Mouse (Mus musculus) heart, adult 11 months (tissue): ENCODE data around the gene Stard13.

ENCODE experiments used
- DNase-seq: peaks from one replicate; pipeline ENCODE4 v3.0.0; 2022

Stard13 gene

DNA sequence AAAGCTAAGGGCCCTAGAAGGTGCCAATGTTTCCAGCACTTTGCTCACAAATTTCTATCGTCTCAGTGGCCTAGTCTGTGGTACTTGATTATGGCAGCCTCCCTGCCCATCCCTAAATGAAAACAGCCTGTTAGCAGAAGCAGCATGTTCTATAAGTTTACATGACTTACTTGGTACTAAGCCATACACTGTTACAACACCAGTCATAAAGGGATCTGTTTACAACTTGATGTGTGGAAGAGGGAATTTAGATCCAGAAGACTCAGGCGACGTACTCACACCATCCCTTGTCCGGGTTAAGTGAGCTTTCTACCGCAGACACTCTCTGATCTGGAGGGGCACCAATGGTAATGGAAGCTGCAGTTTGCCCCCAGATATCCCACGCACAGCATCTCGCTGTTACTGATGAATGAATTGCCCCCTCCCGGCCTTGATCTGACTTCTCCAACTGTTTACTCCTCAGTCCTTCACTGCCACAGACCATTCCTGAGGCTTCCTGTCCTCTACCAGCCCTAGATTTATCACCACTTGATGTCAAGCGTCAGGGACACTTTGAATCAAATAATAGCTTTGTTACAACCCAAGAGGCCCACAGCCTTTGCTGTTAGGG lies 53.4 kb downstream of the Stard13 start:
- peak; percentile 88 for DNase-seq

DNA sequence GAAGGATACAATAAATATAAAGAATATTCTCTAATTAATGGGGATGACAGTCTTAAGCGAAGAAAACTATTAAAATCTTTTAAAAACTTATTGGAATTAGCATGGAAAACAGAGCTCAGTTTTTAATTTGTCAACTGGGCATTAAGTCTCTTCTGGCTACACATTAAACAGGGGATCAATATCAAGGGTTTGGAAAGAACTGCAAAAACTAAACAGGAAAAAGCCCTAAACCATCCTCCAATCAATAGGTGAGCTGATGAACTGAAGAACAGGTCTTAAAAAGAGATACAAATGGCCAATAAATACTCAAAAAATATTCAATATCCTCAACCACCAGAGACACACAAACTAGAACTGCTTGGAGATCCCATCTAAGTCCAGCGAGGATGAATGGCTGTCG lies 56.5 kb downstream of the Stard13 start:
- no peak for DNase-seq

DNA sequence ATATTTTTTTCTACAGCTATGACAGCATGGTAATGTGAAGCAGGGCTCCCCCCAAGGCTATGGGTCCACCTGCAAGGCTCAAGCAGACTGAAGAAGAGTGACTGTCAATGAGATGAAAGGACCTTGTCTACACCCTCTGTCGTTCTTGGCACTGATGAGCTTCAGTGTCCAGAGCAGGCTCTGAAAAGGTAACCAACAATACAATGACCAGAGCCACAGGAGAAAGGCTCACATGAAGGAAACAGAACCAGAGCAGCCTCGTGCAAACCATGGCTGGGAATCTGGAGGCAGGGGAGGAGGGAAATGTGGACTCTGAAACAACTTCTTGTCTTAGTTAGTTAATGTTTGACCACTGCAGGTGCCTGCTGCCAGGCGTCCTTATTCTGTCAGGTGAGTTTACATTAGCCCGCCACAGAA lies 57.7 kb downstream of the Stard13 start:
- no peak for DNase-seq

DNA sequence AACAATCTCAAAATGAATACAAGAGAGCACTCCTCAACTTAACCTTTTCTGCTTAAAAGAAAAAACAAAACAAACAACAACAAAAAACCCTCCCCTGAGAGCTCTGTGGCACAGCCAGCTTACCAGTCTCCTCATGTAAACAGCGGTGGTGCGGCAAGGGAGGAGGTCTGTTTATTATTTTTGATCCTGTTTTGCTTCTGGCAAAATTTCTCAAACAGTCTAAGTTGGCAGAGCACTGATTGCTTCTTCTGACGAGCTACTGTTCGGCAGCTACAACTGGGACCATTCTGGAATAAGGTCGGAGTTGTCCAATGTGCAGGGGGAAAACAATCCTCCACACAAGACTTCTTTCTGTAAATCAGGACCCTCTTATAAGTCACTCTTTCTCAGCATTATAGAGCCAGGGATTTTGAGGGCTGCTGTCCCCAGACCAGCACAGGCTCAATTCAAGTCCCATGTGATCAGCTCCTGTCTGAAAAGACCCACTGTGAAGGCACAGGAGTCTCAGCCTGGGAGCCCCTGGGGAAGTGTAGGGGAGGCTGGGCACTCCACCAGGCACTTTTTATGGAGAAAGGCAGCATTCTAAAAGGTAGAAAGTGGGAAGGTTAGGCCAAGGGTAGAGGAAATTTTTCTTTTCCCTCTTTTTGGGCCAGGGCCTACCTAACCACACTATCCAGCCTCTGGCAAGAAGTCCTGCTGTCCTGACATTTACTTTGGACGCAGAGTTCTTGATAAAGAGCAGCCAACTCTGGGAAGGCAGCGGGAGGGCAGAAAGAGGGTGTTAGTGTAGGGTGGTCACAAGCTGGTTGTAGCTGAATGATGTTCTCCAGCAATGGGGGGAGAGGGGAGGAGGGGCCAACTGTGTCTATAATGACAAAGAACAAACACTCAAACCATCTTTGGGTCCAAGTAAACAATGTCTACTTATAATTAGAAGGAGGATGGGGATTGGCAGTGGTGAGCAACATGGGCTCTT lies 58.9 kb downstream of the Stard13 start:
- peak; percentile 96 for DNase-seq

DNA sequence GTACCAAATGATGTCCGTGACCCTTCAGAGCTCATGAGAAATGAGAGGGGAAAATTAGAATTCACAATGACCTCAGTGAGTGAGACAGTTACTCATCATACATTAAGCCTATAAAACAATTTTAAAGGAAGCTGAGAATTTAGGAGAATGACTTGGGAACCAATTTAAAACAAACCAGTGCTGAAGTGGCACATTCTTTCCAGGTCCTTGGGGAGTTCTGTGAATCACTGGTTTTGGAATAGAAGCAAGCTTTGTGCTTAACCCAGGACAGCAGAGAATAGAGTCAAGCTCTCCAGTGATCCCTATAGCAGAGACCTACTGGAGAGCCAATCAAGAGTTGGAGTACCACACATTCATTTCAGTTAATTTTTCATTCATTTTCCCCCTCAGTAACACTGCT lies 59.9 kb downstream of the Stard13 start:
- no peak for DNase-seq

DNA sequence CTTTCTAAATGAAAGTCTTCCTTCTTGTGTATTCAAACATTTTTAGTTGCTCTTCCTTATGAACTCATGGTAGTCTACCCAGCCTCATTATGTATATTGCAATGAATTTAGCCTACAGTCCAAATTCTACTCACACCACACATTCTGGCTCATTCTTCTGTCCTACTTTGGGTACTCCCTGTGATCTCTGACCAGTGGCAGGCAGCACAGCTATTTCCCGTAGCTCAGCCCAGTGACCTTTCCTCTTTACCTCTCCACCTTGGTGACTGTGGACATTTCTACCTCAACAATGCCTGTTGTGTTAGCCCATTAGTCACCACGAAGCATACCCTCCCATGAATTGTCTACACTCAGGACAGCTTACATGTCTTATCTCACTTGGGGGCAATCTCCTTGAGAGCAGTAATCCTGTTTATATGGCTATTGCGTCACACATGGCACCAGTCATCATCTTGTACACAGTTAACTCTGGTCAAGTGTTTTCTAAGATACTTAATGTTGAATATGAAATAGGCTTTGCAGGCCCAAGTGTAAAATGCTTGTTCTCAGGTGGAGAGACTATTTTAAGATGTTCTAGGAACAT lies 63.4 kb downstream of the Stard13 start:
- DNase-seq: no peak

DNA sequence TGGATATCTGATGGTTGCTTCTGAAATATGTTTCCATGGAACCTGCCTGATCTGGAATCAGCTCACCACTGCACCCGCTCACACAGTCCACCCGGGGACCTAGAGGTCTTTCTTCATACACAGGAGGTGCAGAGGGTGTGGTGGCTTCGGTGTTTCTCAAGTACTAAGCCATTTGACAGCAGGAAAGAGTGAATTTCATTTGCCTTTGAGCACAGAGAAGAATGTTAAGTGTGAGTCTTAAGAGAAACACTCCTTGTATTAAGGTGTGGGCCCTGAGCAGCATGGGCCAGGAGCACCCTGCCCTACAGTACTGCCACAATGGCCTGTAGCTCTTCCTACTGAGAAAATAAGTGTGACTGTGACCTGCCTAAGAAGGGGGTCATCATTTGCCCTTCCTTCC lies 65.4 kb downstream of the Stard13 start:
- no peak for DNase-seq

DNA sequence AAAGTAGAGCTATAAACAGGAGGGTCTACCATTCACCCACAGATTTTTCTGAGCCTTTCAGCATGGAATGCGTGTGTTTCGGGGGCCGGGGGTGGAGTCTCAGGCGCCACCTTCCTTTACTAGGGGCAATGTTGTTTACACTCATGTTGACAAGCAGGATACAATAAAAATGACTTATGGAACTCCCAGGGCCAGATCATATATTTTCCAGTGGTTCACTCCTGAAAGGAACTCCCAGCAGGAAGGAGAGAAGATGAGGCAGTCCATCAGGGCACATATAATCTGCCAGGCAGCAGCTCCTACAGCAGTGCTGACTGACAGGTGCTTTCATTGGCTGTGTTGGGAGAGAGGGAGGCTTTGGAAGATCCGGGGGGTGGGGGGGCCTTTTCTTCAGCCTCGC lies 66.0 kb downstream of the Stard13 start:
- no peak for DNase-seq

DNA sequence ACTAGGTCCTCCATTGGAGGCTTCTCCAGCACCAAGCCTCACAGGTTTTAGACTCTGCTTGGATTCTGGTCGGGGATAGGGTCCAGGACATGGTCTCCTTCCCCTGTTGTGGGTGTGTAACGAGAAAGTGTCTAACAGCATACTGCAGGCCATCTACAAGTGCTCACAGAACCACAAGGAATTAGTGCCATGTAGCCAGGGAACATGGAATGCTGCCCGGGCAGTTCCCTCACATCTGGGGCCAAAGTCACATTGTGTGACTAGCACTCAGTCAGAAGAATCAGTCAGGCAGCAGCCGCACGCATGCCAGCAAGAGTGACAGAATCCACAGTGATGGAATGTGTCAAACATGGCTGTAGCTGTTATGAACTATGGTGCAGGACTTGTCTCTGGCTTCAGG lies 67.4 kb downstream of the Stard13 start:
- peak; percentile 97 for DNase-seq

DNA sequence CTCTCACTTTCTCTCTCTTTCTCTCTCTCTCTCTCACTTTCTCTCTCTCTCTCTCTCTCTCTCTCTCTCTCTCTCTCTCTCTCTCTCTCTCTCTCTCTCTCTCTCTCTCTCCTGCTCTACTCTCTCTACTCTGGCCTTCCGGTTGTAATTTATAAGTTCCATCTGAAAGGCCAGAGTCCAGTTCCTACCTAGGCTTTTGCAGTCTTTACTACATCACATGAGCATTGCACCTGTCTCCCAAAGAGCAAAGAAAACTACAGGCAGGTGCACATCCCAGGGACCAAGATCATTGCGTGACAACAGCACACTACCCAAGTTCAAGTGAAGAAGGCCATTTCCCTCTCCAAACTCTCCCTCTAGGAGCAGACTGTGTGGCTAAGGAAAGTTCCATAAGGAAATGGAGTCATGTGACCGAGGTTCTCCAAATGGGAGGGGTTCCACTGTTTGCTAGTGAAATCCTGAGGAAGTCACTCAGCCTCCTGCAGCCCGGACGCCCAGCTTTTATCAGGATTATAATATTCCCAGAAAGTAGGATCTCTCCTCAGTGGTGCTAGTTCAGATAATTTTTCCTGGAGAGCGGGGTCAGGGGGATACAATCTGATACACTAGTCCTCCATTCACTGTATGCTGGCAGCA lies 68.1 kb downstream of the Stard13 start:
- no peak for DNase-seq

DNA sequence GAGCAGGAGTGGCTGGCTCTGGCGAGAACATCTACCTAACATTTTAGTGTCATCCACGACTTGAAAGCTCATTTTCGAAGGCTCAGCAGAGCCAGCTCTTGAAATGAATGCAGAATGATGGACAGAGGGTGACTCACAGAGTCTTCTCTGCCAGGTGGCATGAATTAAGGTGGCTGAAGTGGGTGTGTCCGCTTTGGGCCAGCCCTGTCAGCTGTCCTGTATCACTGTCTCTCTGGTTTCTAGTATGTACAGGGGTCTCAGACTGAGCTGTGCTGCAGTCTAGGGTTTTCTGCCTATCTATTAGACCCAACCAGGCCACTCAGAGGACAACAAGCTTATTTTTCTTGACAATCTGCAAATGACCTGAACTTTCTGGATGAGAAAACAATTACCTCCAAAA lies 68.8 kb downstream of the Stard13 start:
- no peak for DNase-seq

DNA sequence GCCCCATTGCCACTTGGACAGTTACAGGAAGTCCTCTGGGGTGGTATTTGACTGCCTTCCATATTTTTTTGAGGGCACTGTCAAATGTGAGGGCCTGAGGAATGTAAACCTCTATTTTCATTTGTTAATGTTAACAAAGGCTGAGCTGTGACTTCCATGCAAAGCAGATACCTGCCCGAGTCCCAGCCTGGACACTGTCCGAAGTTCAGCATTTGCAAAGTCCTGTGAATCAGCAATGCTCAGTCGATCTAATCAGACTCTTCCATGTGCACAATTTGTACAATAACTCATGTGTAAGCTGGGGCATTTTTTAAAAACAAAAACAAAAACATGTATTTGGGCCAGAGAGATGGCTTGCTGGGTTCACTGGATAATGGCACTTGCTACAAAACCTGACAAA lies 71.0 kb downstream of the Stard13 start:
- DNase-seq: no peak

DNA sequence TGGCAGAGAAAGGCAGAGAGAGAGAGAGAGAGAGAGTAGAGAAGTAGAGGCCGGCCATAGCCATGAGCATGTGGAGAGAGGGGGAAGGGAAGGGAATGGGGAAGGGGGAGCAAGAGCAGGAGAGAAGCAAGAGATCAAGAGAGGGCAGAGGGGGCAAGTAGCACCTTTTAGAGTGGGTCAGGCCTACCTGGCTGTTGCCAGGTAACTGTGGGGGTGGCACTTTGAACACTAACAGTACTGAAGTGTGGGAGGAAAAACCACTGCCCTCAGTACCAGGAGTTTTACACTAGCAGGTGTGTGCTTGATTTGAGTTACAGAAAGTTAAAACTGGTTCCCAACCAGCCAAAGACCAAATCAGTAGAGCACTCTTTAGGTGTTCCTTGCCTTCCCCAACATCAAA lies 78.4 kb downstream of the Stard13 start:
- DNase-seq: no peak

DNA sequence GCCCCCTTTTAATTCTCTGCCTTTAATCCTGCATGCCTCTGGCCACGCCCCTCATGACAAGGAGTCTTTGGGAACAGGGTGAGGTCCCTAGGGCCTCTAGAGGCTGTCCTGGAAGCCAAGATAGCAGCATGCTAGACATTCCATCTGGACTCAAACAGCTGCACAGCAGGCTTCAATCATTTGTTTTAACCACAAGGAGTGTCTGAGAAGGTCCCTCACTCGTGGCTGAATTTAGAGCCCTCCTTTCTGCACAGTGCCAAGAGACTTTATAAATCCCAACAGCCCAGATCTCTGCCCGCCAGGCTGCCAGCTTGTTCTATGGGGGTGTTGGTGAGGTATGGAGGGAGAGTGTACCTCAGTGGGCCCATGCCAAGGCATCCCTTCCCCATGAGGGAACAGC lies 78.9 kb downstream of the Stard13 start:
- DNase-seq: peak; percentile 98

DNA sequence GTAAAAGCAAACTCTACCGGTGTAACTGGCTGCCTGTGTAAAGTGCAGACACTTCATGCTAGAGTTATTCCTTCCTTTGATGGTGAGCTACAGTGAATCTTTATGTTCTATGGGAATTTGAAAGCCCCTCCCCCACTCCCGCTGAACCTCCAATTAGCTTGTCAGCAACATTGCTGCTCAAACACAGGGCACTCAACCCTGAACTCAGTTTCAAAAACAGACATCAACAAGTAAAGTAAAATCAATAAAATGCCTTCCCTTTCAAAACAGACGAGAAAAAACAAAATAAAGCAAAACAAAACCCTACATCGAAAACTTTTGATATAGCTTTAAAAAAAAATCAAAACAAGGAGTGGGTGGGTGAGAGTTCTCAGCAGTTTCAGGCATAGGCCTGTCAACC lies 79.6 kb downstream of the Stard13 start:
- DNase-seq: no peak

DNA sequence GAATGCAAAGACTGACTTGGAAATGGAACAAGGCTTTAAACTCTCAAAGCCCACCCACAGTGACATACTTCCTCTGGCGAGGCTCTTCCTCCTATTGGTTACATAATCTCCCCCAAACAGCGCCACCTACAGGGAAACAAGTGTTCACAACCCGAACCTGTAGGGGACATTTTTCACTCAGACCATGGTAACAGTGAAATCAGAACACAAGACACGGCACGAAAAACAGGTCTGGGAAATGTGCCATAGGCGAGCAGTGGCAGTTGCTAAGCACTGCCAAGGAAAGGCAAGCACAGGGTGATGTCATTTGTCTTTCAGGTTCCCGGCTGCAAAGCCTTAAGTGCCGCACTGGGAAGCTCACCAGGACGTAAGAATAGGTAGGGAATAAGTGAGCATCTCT lies 82.1 kb downstream of the Stard13 start:
- peak; percentile 89 for DNase-seq

DNA sequence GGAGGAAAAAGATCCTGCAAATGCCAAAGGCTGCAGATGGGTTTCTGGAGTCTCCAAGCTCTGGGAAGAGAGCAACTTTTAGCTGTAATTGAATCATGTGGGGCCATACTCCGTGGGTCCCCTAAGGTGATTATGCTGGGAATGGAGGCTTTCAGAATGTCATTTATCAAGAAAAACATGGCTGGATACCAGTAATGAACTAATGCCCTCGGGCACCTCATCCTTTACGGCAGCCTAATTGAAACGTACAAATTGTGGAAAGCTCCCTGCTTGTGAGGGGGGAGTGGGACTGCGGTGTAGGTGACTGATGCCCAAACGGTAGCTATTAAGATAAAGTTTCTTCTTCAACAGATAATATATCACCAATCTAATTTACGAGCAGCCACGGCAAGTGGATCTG lies 84.1 kb downstream of the Stard13 start:
- DNase-seq: peak; percentile 70

DNA sequence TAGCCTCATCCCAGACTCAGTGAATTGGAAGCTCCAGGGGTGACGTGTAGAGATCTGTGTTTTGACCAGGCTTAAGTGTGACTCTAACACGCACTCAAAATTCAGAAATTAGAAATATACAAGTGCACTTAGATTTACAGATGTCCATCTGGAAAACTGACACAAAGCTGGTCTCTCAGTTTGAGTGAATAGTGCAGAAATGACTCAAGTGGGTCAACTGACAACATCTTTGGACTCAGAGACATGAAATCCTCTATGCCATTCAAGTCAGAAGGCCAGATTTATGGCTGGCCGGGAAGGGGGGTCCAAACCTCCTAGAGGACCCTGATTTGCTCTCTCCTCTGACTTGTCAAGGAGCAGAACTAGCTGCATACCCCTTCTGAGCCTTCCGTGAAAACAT lies 85.6 kb downstream of the Stard13 start:
- DNase-seq: no peak

DNA sequence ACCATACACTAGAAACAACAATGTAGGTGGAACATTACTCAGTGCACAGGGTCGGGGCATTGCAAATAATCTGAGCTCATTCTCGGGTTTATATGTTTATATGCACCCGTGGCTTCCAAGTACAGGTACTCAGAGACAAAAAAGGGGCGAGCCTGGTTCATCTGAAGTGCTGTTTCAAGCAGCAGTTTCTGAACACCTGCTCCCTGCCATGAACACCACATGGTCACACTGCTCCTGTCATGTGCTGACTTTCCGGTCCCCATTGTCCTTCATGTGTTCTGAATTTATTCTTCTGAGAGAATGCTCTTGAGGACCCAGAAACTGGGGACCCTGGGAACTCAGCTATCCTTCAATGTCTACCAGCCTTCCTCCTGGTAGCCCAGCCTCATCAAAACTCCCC lies 87.8 kb downstream of the Stard13 start:
- no peak for DNase-seq

DNA sequence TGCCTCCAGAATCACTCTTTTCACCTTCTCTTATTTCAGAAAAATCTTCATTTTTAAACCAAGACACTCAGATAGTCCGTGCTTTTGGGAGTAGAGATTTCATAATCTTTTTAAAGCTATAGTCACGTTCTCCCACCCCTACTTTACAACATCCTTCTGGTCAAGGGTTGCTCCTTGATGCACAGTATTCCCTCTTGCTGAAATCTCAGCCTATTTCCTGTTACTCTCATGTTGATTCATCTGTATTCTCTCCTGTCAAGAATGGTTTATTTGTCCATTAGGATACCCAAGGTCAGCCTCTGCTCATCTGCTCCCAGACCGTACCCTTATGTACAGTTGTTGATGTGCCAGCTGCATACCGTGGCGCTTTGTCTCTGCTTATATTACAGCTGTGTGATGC lies 89.7 kb downstream of the Stard13 start:
- DNase-seq: peak; percentile 67

DNA sequence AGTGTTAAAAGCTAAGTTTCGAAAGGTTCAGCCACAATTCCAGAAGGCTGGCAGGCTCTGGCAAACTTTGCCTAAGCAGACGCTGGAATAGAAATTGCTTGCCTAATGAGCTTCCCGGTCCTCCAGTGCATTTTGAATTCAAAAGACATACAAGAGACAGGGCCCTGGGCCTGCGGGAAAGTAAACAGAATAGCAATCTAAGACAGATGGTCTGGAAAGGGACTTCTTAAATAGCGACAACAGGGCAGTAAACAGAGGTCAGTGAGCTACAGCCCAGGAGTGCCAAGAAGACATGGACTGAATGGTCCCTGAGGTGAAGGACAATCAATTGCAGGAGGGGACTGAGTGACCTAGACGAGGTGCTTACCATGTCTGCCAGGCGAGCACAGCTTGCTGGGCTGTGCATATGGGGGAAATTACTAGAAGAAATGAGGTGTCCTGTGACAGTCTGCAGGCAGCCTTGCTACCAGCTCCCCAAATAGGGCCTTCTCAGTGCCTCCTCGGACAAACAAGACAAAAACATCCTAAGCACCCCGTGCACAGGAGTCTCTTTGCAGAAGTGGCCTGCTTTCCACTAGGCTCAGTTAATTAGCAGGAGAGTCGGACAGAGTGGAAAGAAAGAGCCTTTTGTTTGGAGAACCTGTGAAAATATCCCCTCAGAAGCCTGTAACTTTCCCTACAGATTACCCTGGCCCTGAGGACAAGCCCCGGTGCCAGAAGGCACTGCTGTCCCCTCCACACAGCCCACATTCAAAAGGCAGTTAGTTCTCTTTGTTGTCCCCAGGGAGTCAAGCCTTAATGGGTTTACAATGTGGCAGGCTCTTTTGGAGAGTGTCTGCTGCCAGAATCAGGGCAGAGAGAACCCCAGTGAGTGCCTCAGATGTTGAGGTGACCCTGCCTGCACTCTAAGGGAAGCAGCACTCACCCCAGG lies 90.7 kb downstream of the Stard13 start:
- DNase-seq: peak; percentile 98

DNA sequence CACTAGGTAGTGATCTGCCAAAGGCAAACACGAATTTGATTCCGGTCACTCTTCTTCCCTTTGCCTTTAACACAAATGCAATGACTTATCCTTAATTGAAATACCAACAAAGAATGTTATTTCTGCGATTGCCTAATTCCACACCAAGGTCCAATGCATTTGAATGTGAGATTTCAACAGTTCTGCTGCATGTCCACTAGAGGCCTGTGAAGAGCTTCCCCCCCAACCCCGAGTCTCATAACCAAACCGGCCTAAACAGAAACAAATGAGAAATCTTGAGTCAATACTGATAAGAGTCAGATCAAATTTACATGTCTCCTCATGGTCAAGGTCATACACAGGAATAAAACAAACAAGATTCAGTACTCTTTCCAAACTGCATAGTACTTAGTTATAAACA lies 91.4 kb downstream of the Stard13 start:
- peak; percentile 94 for DNase-seq
